Mouse (Mus musculus) right cerebral cortex, adult 2 months (tissue): Measurements from ENCODE around the gene Gabra1.
A peak's percentile ranks its signal among the peaks of the same experiment; 100 is the strongest.

Source experiments
- DNase-seq, 2 experiments: peaks; one replicate each; pipeline ENCODE4 v3.0.0; 2021 to 2022; ENCODE audit warnings: low spot score in 2 of 2

Gabra1 gene

DNA sequence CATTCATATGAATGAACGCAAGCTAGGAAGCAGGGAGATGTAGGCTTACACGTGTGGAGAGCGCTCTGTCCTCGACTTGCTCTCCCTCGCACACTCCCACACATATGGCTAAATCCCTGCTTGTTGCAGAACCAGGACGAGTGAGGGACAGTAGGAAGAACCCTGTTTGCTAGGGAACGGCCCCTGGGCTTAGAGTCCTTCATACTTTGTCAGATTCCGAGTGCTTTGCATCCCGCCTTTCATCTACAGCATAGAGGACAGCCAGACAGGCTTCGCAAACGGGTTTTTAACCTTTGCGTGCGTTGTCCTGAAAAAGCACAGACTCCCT is at the start of gene Gabra1:
Gene Gabra1 (minus strand): TSS at position 106 of the 328 bp plus-strand sequence.
- peak; percentile 54 for DNase-seq

- peak; percentile 67 to 70 for DNase-seq
Observed at GRCm38 (mm10) chr11:42181973-42182824, 531 bp downstream of the Gabra1 start.

GRCm38 (mm10) chr11:42181426-42181825 is 1.3 kb downstream of the Gabra1 start:
- DNase-seq, result peak; percentile 30 to 33

- DNase-seq, result no peak
Observed at GRCm38 (mm10) chr11:42179535-42179934, 3.2 kb downstream of the Gabra1 start.

- no peak for DNase-seq
Observed at GRCm38 (mm10) chr11:42178296-42178695, 4.4 kb downstream of the Gabra1 start.

DNA sequence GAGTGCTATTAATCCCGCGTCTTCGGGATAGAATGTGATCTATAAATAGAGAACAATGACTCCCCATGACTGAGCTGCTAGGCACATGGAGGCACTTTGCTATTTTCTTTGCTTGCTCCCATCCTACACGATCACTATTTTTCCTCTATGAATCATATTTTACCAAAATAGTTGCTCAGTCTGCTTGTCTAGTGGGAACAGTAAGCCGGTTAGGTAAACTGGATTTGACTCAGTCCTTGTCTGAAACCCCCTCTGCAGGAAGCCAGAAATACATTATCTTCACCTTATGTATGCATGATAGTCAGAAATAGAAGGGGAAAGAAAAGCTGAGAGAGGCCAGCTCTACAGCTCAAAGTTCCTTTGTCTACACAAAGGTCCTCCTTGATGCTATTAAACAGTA is 31.3 kb downstream of the Gabra1 start:
- no peak for DNase-seq

- no peak for DNase-seq
Observed at GRCm38 (mm10) chr11:42116931-42117330, 65.8 kb downstream of the Gabra1 start.

DNA sequence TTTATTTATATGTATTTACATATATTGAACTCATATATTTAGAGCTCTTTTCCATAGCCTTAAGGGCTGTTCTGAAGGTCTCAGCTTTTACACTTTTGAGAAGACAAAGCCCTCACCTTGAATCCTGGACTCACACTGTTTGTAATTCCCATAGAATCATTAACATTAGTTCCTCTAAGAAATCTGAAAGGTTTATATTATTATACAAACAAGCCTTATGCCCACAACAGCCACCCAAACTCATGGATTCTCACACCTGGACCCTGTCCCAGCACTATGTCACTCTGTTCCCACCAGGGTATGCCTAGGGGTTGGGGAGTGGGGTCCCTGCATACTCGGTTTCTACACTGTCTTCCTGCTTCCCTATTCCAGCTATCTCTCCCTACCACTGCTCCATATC is 72.7 kb downstream of the Gabra1 start:
- DNase-seq, result no peak

DNA sequence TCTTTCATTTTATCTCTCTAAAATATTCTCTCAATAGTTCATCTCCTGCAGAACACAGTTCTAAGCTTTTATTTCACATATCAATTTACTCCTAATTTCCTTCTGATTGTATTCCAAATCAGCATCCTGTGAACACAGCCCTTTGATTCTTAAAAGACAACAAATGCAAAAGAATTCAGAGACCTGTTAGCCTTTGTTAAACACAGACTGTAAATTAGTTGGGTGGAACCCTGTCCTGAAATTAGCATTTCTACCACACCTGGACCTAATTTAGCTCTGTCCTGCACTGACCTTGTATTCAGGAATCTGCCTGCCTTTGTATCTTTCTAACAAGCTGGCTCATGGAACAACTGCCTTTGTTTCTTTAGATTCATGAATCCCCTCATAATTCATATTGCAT is 73.1 kb downstream of the Gabra1 start:
- DNase-seq, result no peak

DNA sequence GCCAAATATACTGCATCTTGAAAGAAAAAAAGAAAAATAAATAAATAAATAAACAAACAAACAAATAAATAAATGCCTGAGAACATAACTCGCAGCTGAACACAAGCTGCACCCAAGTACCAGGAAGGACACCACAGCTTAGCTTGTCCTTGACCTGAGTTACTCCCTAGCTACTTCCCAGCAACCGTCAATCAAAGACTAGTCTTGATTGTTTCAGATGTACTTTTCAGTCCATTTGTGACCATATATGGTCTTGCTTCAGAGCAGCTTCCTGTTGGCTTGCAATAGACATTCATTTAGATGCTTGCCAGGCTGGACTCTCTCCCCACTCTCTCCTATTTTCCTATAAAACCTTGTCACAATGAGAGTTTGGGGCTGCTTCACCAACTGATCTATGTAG is 87.2 kb downstream of the Gabra1 start:
- DNase-seq, result no peak
